Comparison of ENCODE assay signal across 13 mouse cellular contexts in the genomic region with DNA sequence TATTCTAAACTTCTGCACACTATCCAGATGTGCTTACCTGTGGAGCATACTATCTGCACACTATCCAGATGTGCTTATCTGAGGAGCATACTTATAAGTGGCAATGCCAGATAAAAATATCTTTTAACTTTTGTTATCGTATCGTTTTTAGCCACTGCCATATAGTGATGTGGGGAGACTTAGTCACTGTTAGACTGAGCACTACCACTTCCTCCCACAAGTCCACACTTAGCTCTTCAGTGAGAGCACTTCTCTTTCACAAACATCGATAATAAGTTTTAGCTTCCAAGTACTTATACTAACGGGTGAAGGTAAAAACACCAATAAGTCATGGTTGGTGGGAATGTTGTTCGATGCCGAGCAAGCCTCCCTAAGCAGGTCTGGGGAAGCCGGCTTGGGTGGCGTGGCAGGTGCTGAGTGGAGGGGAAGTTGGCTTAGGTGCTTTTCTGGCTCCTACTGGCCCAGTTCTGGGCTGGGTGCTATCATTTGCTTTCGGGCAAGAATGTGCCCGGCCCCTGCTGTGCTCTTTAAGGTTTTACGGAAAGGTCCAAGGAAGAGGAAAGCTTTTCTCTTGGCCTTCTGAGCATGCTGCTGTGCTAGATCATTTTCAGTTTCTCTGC. TPM values are rescaled to one million over a fixed set of nuclear protein-coding genes. Genes with fewer than 3 reads are reported as not detected.
"Had no signal": no experiment of that assay in that cellular context is flagged by ENCODE, and none has a peak within 500 bp of the region (broad histone marks: within the 10 kb centered on the region; RNA-seq: fewer than 3 reads in every experiment).

No protein-coding gene starts in this region.

- ATAC-seq: intestine, postnatal 0 days; liver, embryonic 12.5 days; midbrain, embryonic 16.5 days had no signal

- H3K9ac ChIP-seq: liver, embryonic 12.5 days; lung, embryonic 14.5 days had no signal

- H3K4me2 ChIP-seq: liver, embryonic 12.5 days; lung, embryonic 14.5 days had no signal

- H3K27ac ChIP-seq: liver, embryonic 12.5 days; midbrain, embryonic 10.5 days had no signal

- H3K9me3 ChIP-seq: liver, embryonic 12.5 days had no signal

- H3K36me3 ChIP-seq: liver, embryonic 12.5 days had no signal

- H3K27me3 ChIP-seq: liver, embryonic 12.5 days had no signal

- H3K4me1 ChIP-seq: liver, embryonic 12.5 days had no signal

- H3K4me3 ChIP-seq: liver, embryonic 12.5 days; midbrain, embryonic 10.5 days had no signal

- DNase-seq: kidney, adult 8-10 months; kidney, postnatal 25 days; layer of hippocampus, adult 9-11 months; layer of hippocampus, postnatal 36 days; left cerebral cortex, postnatal 4 days; lung, embryonic 14.5 days; thymus, adult 2 months; thymus, postnatal 25 days had no signal

RNA-seq across cellular contexts. Expression of a gene that starts 18.7 kb away (rescaled TPM):
- polyA plus RNA-seq: testis, adult 2 months had no signal
